Mouse (Mus musculus) heart, embryonic 14.5 days (tissue): Measurements from ENCODE around the gene Surf4. TPM values are rescaled to one million over a fixed set of nuclear protein-coding genes. Genes with fewer than 3 reads are reported as not detected.

Experiments
- ATAC-seq: fragments of 200-750 bp; cut with Nextera tagmentation; 2 replicates; pipeline ENCODE4 v1.8.0; 2017; ENCODE audit warnings: low read depth, moderate TSS enrichment; ENCODE audit not compliant: insufficient number of reproducible peaks, insufficient read depth, low FRiP score
- H3K27ac ChIP-seq, 2 experiments: fragments of 200-500 bp in 1 of 2; fragments of 300-500 bp in 1 of 2; sonication (generic) in 1 of 2; replicated peaks in 1 of 2; 2 replicates each; pipeline ENCODE4 v1.5.1; 2012 to 2014; ENCODE audit warnings: low read depth in 2 of 2, low read length in 2 of 2, control low read depth in 1 of 2, mild to moderate bottlenecking in 1 of 2, mixed read lengths in 1 of 2; ENCODE audit not compliant: control insufficient read depth in 1 of 2, insufficient read depth in 1 of 2
- H3K27me3 ChIP-seq: fragments of 300-500 bp; sonication (generic); 2 replicates; pipeline ENCODE4 v1.6.1; 2014; ENCODE audit warnings: mild to moderate bottlenecking, low read length, control low read depth; ENCODE audit not compliant: control insufficient read depth, insufficient read depth
- H3K36me3 ChIP-seq: fragments of 300-500 bp; sonication (generic); 2 replicates; pipeline ENCODE4 v1.6.1; 2014; ENCODE audit warnings: mild to moderate bottlenecking, control low read depth, low read length, mixed read lengths; ENCODE audit not compliant: control insufficient read depth, insufficient read depth
- H3K4me1 ChIP-seq, 2 experiments: fragments of 200-500 bp in 1 of 2; fragments of 300-500 bp in 1 of 2; sonication (generic) in 1 of 2; 2 replicates each; pipeline ENCODE4 v1.6.1; 2012 to 2014; ENCODE audit warnings: low read length in 2 of 2, control low read depth in 1 of 2, mixed read lengths in 1 of 2; ENCODE audit not compliant: control insufficient read depth in 2 of 2, insufficient read depth in 2 of 2
- H3K4me2 ChIP-seq: fragments of 300-500 bp; sonication (generic); 2 replicates; pipeline ENCODE4 v1.6.1; 2014; ENCODE audit warnings: mild to moderate bottlenecking, low read length
- H3K4me3 ChIP-seq, 2 experiments: fragments of 200-500 bp in 1 of 2; fragments of 300-500 bp in 1 of 2; sonication (generic) in 1 of 2; 2 replicates each; pipeline ENCODE4 v1.5.1; 2012 to 2014; ENCODE audit warnings: low read length in 2 of 2, mild to moderate bottlenecking in 2 of 2, control low read depth in 1 of 2, low read depth in 1 of 2, moderate library complexity in 1 of 2; ENCODE audit not compliant: control insufficient read depth in 1 of 2, insufficient read depth in 1 of 2
- H3K9ac ChIP-seq: fragments of 300-500 bp; sonication (generic); 2 replicates; pipeline ENCODE4 v1.6.1; 2014; ENCODE audit warnings: mild to moderate bottlenecking, low read length
- H3K9me3 ChIP-seq: fragments of 300-500 bp; sonication (generic); 2 replicates; pipeline ENCODE4 v1.6.1; 2016; ENCODE audit warnings: low read length, control low read depth; ENCODE audit not compliant: control insufficient read depth
- WGBS: fragments of 180-500 bp; shearing (Covaris S2); extraction: QIAGEN DNeasy Blood & Tissue Kit; methylation state at CpG from one replicate; pipeline ENCODE4 v1.1.7; 2014; 5-methylcytosine and 5-hydroxymethylcytosine counted together
- polyA plus RNA-seq: library from polyadenylated mRNA; unstranded; fragments of >200 nt; fragmentation: Nextera tagmentation; extraction: Ambion mirVana; gene quantifications from 2 replicates; pipeline ENCODE4 v1.2.1, GENCODE M21; 2014

Surf4 gene
- polyA plus RNA-seq, 1 experiment from 2014 or later: 162 TPM

DNA sequence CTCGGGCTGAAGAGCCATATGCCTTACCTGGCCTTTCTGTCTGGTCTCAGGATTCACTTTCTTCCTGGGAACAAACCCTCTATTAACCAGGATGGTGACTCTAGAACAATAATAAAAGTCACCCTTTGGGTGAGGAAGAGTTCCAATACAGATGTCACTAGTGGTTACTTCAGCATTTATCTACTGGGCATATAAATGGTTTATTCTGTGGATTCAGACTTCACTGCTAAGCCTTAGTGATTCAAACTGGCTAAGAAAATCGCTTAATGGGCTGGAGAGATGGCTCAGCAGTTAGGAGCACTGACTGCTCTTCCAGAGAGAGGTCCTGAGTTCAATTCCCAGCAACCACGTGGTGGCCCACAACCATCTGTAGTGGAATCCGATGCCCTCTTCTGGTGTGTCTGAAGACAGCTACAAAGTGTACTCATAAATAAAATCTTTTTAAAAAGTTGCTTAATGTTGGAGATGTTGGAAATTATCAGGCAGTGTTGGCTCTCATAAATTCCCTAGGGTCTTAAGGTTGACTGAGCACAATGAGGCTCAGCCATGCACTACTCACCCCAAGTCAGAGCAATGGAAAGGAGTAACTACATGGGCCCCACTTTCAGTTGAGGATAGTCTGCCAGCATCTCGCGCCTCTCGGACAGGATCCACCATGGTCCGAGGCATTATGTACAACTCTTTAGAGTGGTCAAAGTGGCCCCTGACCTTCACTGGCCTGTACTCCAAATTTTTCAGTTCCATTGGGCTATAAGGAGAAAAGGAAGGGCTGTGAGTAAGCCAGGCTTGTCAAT lies 19.4 kb downstream of the Surf4 start:
- no peak for ATAC-seq
- Histone ChIP-seq H3K4me3 (no peak overlapping the region), H3K9ac (no peak overlapping the region), H3K27me3 (no peaks in the 10 kb centered on the region), H3K36me3 (peaks cover 56% of the 10 kb centered on the region), H3K4me2 (no peak overlapping the region), H3K27ac (no peak overlapping the region), H3K9me3 (no peaks in the 10 kb centered on the region), H3K4me1 (peaks cover 24 to 40% of the 10 kb centered on the region in 2 experiments)
- 68% methylated on average over 8 of the region's 8 CpGs for WGBS

DNA sequence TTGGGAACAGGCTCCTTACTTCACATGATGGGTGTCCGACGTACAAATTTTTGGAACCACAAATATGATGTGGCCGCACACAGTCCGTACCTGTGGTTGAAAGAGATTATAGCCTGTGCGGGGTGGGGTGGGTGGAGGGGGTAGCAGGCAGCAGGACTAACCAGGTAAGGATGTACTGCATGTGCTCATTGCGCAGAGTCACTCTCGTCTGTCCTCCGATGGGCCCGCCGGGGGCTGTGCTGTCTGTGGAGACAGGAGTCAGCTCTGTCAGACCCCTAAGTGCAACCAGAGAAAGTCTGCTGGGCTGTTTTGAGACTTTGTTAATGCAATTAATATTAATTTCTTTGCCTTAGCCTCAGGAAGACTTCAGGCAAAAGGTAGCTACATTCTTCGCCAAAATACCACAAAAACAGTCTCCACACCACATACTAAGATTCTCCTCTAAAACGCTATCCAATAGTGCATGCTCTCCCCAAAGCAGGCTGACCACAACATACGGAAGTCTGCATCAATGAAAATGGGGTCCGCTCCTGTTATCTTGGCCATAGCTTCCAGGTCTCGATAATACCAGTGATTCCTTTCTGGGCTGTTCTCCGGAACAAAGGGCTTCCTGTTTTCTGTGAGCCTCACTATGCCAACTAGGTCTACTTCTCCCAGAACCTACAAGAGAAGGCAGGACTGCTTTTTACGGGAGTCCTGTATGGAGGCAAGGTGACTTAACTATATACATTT lies 20.1 kb downstream of the Surf4 start:
- Histone ChIP-seq H3K4me3 (no peak overlapping the region), H3K9ac (no peak overlapping the region), H3K4me1 (peaks cover 24 to 48% of the 10 kb centered on the region in 2 experiments), H3K4me2 (no peak overlapping the region), H3K27me3 (no peaks in the 10 kb centered on the region), H3K27ac (no peak overlapping the region), H3K36me3 (peaks cover 48% of the 10 kb centered on the region), H3K9me3 (no peaks in the 10 kb centered on the region)
- 75% methylated on average over 17 of the region's 17 CpGs for WGBS
- ATAC-seq: no peak

DNA sequence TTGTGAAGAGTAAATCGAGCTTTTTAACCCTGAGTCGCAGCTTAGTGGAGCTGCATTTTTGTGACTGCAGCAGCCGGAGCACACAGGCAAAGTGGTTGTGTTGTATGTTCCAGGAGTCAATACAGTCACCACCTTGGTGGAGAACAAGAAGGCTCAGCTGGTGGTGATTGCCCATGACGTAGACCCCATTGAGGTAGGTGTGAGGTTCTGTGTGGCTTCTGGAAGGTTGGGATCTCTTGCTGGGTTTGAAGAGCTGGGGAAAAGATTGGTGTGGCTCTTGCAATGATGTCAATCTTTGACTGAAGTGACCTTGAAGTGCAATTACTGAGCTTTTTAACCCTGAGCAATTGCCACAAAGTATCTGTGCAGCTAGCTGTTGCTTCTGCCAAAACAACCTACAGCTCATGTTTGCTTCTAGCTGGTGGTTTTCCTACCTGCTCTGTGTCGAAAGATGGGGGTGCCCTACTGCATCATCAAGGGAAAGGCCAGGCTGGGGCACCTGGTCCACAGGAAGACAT lies 21.4 kb downstream of the Surf4 start:
- 66% methylated on average over 5 of the region's 5 CpGs for WGBS
- no peak overlapping the region for H3K27ac ChIP-seq
- H3K4me3 ChIP-seq: peak overlapping the region; percentile 72 to 99; a peak in 3 of 4 replicates

DNA sequence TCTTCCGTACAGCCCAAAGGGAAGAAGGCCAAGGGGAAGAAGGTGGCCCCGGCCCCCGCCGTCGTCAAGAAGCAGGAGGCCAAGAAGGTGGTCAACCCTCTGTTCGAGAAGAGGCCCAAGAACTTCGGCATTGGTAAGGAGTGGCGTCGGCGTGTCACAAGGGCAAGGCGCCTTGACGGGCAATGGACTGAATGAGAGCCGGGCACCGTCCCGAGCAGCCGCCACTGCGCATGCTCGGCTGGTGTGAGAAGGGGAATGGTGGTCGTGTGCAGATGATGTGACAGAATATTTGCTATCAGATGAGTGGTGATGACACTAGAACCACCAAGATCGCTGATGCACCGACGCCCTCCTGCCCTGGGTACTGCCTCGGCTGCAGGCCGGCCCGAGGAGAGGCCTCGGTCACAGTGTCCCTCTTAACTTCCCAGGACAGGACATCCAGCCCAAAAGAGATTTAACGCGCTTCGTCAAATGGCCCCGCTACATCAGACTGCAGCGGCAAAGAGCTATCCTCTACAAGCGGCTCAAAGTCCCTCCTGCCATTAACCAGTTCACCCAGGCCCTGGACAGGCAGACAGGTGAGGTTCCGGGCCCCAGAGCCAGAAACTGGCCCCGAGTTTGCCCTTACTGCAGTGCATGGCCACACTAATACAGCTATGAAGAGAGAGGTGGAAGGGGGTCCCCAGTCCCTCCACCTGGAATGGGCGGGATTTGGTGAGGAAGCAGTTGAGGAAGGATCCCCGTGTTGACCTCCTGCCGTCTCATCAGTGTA lies 22.5 kb downstream of the Surf4 start:
- Histone ChIP-seq H3K9ac (peak overlapping the region; percentile 99), H3K36me3 (peaks cover 62% of the 10 kb centered on the region), H3K27me3 (no peaks in the 10 kb centered on the region), H3K4me3 (peak overlapping the region; percentile 72 to 99), H3K4me2 (peak overlapping the region; percentile 98), H3K4me1 (peaks cover 16 to 35% of the 10 kb centered on the region in 2 experiments), H3K27ac (peak overlapping the region; percentile 84 to 85), H3K9me3 (no peaks in the 10 kb centered on the region)
- peak; percentile 27 for ATAC-seq
- under 1% methylated on average over 37 of the region's 37 CpGs for WGBS

More for the DNA sequence above, 21.4 kb downstream of the Surf4 start:
- Histone ChIP-seq H3K4me1 (peaks cover 22 to 41% of the 10 kb centered on the region in 2 experiments), H3K27me3 (no peaks in the 10 kb centered on the region), H3K36me3 (peaks cover 51% of the 10 kb centered on the region), H3K9ac (peak overlapping the region; percentile 99), H3K4me2 (peak overlapping the region; percentile 98), H3K9me3 (no peaks in the 10 kb centered on the region)
- ATAC-seq: no peak

DNA sequence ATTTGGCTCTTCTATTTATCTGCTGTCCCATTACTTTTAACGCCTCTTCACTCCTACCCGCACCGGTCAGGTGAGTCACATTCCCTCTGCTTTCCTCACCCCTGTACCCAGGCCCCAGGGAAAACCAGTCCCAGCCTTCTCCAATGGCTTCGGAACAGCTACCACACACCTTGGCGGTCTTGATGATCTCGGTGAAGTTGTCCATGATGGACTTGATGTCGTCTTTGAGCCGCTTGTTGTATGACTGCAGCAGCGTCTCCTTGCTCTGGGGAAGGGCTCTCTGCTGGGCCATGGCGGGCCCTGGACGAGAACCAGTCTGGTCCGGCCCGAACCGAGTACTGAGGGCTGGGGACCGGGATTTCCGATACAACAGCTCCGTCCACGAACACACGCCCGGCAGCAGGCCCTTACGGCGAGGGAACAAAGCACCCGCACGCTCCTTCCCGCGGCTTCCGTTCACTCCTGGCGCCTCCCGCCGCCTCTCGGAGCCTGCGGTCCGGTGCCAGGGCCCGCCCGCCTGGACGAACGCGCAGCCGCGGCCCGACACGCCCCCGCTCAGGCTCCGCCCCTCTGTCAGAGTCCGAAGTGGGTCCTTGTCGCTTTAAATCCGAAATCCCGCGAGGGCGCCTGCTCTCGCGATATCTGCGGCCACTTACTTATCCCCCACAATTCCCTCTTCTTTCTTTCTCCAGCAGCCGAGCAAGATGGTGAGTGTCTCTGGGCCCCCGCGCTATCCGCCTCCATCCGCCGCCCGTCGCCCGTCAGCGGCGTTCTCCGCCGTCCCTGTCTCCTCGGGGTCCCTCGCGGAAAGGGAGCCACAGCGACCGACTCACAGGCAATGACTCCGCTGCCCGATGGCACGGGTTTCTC lies 23.4 kb downstream of the Surf4 start, which contains the start of the genes Med22 and Rpl7a:
Gene Med22, minus strand, starts transcription at position 554 of the 870 bp plus-strand sequence.
Gene Rpl7a, plus strand, starts transcription at position 641 of the 870 bp plus-strand sequence.
- Histone ChIP-seq H3K4me2 (peak within 1 kb of the TSS; percentile 98), H3K4me3 (peak within 1 kb of the TSS; percentile 72 to 99), H3K27me3 (no peaks in the 10 kb centered on the region), H3K4me1 (peaks cover 12 to 30% of the 10 kb centered on the region in 2 experiments), H3K27ac (peak within 1 kb of the TSS; percentile 84 to 86), H3K9ac (peak within 1 kb of the TSS; percentile 99), H3K9me3 (no peaks in the 10 kb centered on the region), H3K36me3 (peaks cover 70% of the 10 kb centered on the region)
- WGBS: under 1% methylated on average over 74 of the region's 74 CpGs
- ATAC-seq: peak; percentile 92

DNA sequence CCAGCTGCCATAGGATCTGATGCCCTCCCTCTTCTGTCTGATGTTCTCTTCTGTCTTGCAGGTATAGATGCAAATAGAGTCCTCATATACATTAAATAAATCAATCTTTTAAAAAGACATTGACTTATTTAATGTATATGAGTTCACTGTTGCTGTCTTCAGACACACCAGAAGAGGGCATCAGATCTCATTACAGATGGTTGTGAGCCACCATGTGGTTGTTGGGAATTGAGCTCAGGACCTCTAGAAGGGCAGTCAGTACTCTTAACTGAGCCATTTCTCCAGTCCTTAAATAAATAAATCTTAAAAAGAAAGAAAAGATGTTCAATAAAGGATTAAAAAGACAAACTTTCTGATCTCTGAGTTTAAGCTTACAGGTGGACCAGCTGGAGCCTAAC lies 24.3 kb downstream of the Surf4 start:
- peaks cover 75% of the 10 kb centered on the region for H3K36me3 ChIP-seq
- H3K4me1 ChIP-seq: peaks cover 11 to 25% of the 10 kb centered on the region in 2 experiments
- H3K9me3 ChIP-seq: no peaks in the 10 kb centered on the region

More for the DNA sequence above, 24.3 kb downstream of the Surf4 start:
- no peaks in the 10 kb centered on the region for H3K27me3 ChIP-seq
- H3K4me2 ChIP-seq: peak overlapping the region; percentile 86
- peak overlapping the region; percentile 70 to 72; a peak in 3 of 4 replicates for H3K4me3 ChIP-seq
- H3K9ac ChIP-seq: peak overlapping the region; percentile 90
- ATAC-seq: no peak
- peak overlapping the region in 1 of 2 experiments; percentile 86; a peak in 1 of 4 replicates for H3K27ac ChIP-seq
